Mouse (Mus musculus): ENCODE data around the gene Trhr2.

Gene Trhr2

GRCm38 (mm10) chr8:122355642-122356606 is 4.6 kb downstream of the Trhr2 start:
- no peak for DNase-seq (ENCODE audit: low spot score in 2 of 2)

- DNase-seq (ENCODE audit: low spot score in 2 of 2), result no peak
Measured at GRCm38 (mm10) chr8:122354157-122354556, 6.4 kb downstream of the Trhr2 start.

- DNase-seq (ENCODE audit: low spot score in 2 of 2), result no peak
Measured at GRCm38 (mm10) chr8:122350309-122351089, 10.0 kb downstream of the Trhr2 start.

GRCm38 (mm10) chr8:122349357-122350297 is 10.9 kb downstream of the Trhr2 start:
- no peak for DNase-seq (ENCODE audit: low spot score in 2 of 2)

GRCm38 (mm10) chr8:122347811-122348552 is 12.6 kb downstream of the Trhr2 start:
- DNase-seq (ENCODE audit: low spot score in 2 of 2), result no peak

- no peak for DNase-seq (ENCODE audit: low spot score in 2 of 2)
Measured at GRCm38 (mm10) chr8:122345181-122346095, 15.1 kb downstream of the Trhr2 start.

- no peak for DNase-seq (ENCODE audit: low spot score in 2 of 2)
Measured at GRCm38 (mm10) chr8:122344219-122344618, 16.3 kb downstream of the Trhr2 start.

GRCm38 (mm10) chr8:122343758-122344157 is 16.8 kb downstream of the Trhr2 start:
- no peak for DNase-seq (ENCODE audit: low spot score in 2 of 2)

GRCm38 (mm10) chr8:122343341-122343740 is 17.2 kb downstream of the Trhr2 start:
- DNase-seq (ENCODE audit: low spot score in 2 of 2), result no peak

- DNase-seq (ENCODE audit: low spot score in 2 of 2), result no peak
Measured at GRCm38 (mm10) chr8:122342806-122343209, 17.7 kb downstream of the Trhr2 start.

GRCm38 (mm10) chr8:122342362-122342761 is 18.2 kb downstream of the Trhr2 start:
- no peak for DNase-seq (ENCODE audit: low spot score in 2 of 2)

- DNase-seq (ENCODE audit: low spot score in 2 of 2), result no peak
Measured at GRCm38 (mm10) chr8:122341790-122342189, 18.8 kb downstream of the Trhr2 start.

GRCm38 (mm10) chr8:122340761-122341160 is 19.8 kb downstream of the Trhr2 start:
- no peak for DNase-seq (ENCODE audit: low spot score in 2 of 2)

GRCm38 (mm10) chr8:122338852-122339251 is 21.7 kb downstream of the Trhr2 start:
- no peak for DNase-seq (ENCODE audit: low spot score in 2 of 2)

GRCm38 (mm10) chr8:122336251-122336910 is 24.2 kb downstream of the Trhr2 start:
- no peak for DNase-seq (ENCODE audit: low spot score in 2 of 2)

- DNase-seq (ENCODE audit: low spot score in 2 of 2), result no peak
Measured at GRCm38 (mm10) chr8:122335638-122336250, 24.8 kb downstream of the Trhr2 start.

- DNase-seq (ENCODE audit: low spot score in 2 of 2), result no peak
Measured at GRCm38 (mm10) chr8:122334791-122335490, 25.6 kb downstream of the Trhr2 start.

- no peak for DNase-seq (ENCODE audit: low spot score in 2 of 2)
Measured at GRCm38 (mm10) chr8:122333531-122333930, 27.0 kb downstream of the Trhr2 start.
